ENCODE assay signal across 24 mouse cellular contexts in the genomic region with DNA sequence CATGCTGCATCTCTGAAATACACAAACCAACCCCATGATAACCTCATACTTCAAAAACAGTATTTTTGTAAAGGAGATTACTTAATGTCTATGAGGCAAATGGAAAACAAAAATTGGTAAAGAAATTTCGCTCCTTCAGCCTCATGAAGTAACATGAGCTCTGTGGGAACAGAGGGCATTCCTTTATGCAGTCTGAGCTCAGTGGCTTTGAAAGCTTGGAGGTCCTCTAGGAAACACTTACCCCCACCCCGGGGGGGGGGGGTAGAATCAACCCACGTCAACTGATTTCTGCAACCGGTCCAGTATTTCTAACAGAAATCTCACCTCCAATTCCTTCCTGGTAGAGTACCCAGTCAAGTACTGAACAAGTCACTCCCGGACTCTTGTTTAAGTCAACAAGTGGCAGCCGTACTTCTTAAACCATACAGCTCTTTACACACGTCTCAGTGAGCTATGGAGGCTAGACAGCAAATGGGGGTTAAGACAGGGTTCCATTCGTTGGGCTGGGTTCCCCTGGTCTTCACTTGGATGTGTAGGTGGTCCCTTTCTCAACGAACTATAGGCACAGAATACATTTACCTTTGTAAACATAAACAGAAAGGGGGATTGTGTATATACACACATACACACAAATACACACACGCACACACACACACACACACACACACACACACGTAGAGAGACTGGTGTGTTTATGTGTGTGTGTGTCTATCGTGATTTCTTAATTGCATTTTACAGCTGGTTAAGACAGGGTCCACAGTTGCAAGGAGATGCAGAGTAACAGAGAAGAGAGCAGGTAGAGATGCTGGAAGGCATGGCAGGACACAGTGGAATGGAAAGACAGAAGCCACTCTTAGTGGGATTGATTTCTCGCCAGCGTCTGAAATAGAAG.
DNase-seq lines count a peak whose midpoint lies in the region; ATAC-seq and TF ChIP-seq lines count a peak whose summit lies in the region.
"Had no signal": no experiment of that assay in that cellular context is flagged by ENCODE, and none has a peak within 500 bp of the region (broad histone marks: within the 10 kb centered on the region; RNA-seq: fewer than 3 reads in every experiment).

No protein-coding gene starts in this region.

- no peak for TF ChIP-seq CTCF in testis, adult 2 months (IDR thresholded peaks at IDR 0.05; ENCODE audit: control insufficient read depth, insufficient read depth, insufficient replicate concordance, low read depth, low read length)

- no peak overlapping the region for H3K4me3 ChIP-seq in heart, embryonic 12.5 days
- H3K4me3 ChIP-seq in testis, adult 2 months (ENCODE audit: control insufficient read depth, low read depth, low read length), result no peak overlapping the region
- H3K4me3 ChIP-seq in embryonic facial prominence, embryonic 11.5 days (ENCODE audit: low read depth, low read length), result no peak overlapping the region
- H3K4me3 ChIP-seq in liver, embryonic 12.5 days, result no peak overlapping the region
- H3K4me3 ChIP-seq: lung, embryonic 15.5 days had no signal

- no peaks in the 10 kb centered on the region for H3K36me3 ChIP-seq in heart, embryonic 12.5 days
- H3K36me3 ChIP-seq in testis, adult 2 months (ENCODE audit: control insufficient read depth, insufficient read depth, low read length), result no peaks in the 10 kb centered on the region
- no peaks in the 10 kb centered on the region for H3K36me3 ChIP-seq in embryonic facial prominence, embryonic 11.5 days (replicated peaks; ENCODE audit: control insufficient read depth, insufficient read depth, low read depth, low read length)
- no peaks in the 10 kb centered on the region for H3K36me3 ChIP-seq in liver, embryonic 12.5 days
- H3K36me3 ChIP-seq: G1E; lung, embryonic 15.5 days had no signal

- TF ChIP-seq POLR2A in testis, adult 2 months (IDR thresholded peaks at IDR 0.05; ENCODE audit: control insufficient read depth, low read depth, low read length), result no peak

- no peak overlapping the region for H3K27ac ChIP-seq in heart, embryonic 12.5 days (ENCODE audit: poor library complexity, severe bottlenecking)
- 0 out of 2 replicates have a peak overlapping the region, but pooled peaks have one; percentile 29 for H3K27ac ChIP-seq in testis, adult 2 months (ENCODE audit: control insufficient read depth, insufficient read depth, low read depth, low read length)
- no peak overlapping the region for H3K27ac ChIP-seq in embryonic facial prominence, embryonic 11.5 days (replicated peaks; ENCODE audit: low read depth, low read length)
- H3K27ac ChIP-seq in liver, embryonic 12.5 days, result no peak overlapping the region
- H3K27ac ChIP-seq: liver, embryonic 14.5 days; lung, embryonic 15.5 days; macrophage had no signal

- H3K9ac ChIP-seq in heart, embryonic 12.5 days, result no peak overlapping the region
- no peak overlapping the region for H3K9ac ChIP-seq in embryonic facial prominence, embryonic 11.5 days (replicated peaks; ENCODE audit: low read length)
- no peak overlapping the region for H3K9ac ChIP-seq in liver, embryonic 12.5 days
- H3K9ac ChIP-seq: liver, embryonic 14.5 days; lung, embryonic 15.5 days had no signal

- no peak for ATAC-seq in heart, embryonic 12.5 days (ENCODE audit: insufficient number of reproducible peaks, low FRiP score)
- 0 out of 2 replicates have a peak, but pooled peaks have one; percentile 29 for ATAC-seq in embryonic facial prominence, embryonic 11.5 days (replicated peaks; ENCODE audit: insufficient number of reproducible peaks, low FRiP score, low TSS enrichment, low read depth)
- no peak for ATAC-seq in liver, embryonic 12.5 days
- ATAC-seq: hindbrain, embryonic 16.5 days; intestine, embryonic 16.5 days; Patski had no signal

- peak; percentile 55 for DNase-seq in heart, adult 11 months
- DNase-seq in testis, postnatal 14 days (ENCODE audit: low spot score), result no peak
- peak; percentile 37 for DNase-seq in embryonic facial prominence, embryonic 11.5 days (ENCODE audit: low spot score)
- DNase-seq in adrenal gland, adult 2 months, result no peak
- DNase-seq: B cell, adult 2 months; cerebellum, adult 18-20 months; cerebellum, postnatal 14 days; gastrocnemius, postnatal 36 days; kidney, adult 9 months; kidney, postnatal 14 days; layer of hippocampus, postnatal 36 days; right cerebral cortex, adult 18-20 months; right cerebral cortex, postnatal 4 days had no signal

- no peaks in the 10 kb centered on the region for H3K4me1 ChIP-seq in heart, embryonic 12.5 days (replicated peaks)
- peaks cover 3% of the 10 kb centered on the region; the same call in 1 of the 2 replicates for H3K4me1 ChIP-seq in testis, adult 2 months (ENCODE audit: control insufficient read depth, insufficient read depth, low read length)
- H3K4me1 ChIP-seq in embryonic facial prominence, embryonic 11.5 days (ENCODE audit: control insufficient read depth, insufficient read depth, low read length), result no peaks in the 10 kb centered on the region
- no peaks in the 10 kb centered on the region for H3K4me1 ChIP-seq in liver, embryonic 12.5 days
- H3K4me1 ChIP-seq: lung, embryonic 15.5 days had no signal

- no peaks in the 10 kb centered on the region for H3K27me3 ChIP-seq in heart, embryonic 12.5 days (replicated peaks)
- no peaks in the 10 kb centered on the region for H3K27me3 ChIP-seq in testis, adult 2 months (ENCODE audit: control insufficient read depth, insufficient read depth, low read length)
- no peaks in the 10 kb centered on the region for H3K27me3 ChIP-seq in embryonic facial prominence, embryonic 11.5 days (ENCODE audit: control insufficient read depth, insufficient read depth, low read length)
- no peaks in the 10 kb centered on the region for H3K27me3 ChIP-seq in liver, embryonic 12.5 days (replicated peaks)
- H3K27me3 ChIP-seq: CH12.LX; lung, embryonic 15.5 days had no signal

- 68% methylated on average over 14 of the region's 14 CpGs for WGBS in heart, embryonic 12.5 days
- WGBS in embryonic facial prominence, embryonic 11.5 days, result 60% methylated on average over 14 of the region's 14 CpGs
- WGBS in liver, embryonic 12.5 days (ENCODE audit: insufficient replicate concordance), result 59% methylated on average over 14 of the region's 14 CpGs

- no peak overlapping the region for H3K4me2 ChIP-seq in heart, embryonic 12.5 days
- no peak overlapping the region for H3K4me2 ChIP-seq in embryonic facial prominence, embryonic 11.5 days (ENCODE audit: low read depth, low read length)
- no peak overlapping the region for H3K4me2 ChIP-seq in liver, embryonic 12.5 days
- H3K4me2 ChIP-seq: lung, embryonic 15.5 days had no signal

- H3K9me3 ChIP-seq in heart, embryonic 12.5 days (replicated peaks), result no peaks in the 10 kb centered on the region
- no peaks in the 10 kb centered on the region for H3K9me3 ChIP-seq in embryonic facial prominence, embryonic 11.5 days (replicated peaks; ENCODE audit: control insufficient read depth, low read length)
- no peaks in the 10 kb centered on the region for H3K9me3 ChIP-seq in liver, embryonic 12.5 days (replicated peaks)
- H3K9me3 ChIP-seq: G1E; lung, embryonic 15.5 days had no signal

Comparison
In these comparisons a context has a peak if more than half of its experiments do, and no peak if none do; other contexts are left out.
1. DNase-seq: peak in heart, adult 11 months (single experiment) and embryonic facial prominence, embryonic 11.5 days (single experiment); none in testis, postnatal 14 days (single experiment) and adrenal gland, adult 2 months (single experiment).